Mouse (Mus musculus): ENCODE data around the gene Lcat.

The Lcat gene

DNA sequence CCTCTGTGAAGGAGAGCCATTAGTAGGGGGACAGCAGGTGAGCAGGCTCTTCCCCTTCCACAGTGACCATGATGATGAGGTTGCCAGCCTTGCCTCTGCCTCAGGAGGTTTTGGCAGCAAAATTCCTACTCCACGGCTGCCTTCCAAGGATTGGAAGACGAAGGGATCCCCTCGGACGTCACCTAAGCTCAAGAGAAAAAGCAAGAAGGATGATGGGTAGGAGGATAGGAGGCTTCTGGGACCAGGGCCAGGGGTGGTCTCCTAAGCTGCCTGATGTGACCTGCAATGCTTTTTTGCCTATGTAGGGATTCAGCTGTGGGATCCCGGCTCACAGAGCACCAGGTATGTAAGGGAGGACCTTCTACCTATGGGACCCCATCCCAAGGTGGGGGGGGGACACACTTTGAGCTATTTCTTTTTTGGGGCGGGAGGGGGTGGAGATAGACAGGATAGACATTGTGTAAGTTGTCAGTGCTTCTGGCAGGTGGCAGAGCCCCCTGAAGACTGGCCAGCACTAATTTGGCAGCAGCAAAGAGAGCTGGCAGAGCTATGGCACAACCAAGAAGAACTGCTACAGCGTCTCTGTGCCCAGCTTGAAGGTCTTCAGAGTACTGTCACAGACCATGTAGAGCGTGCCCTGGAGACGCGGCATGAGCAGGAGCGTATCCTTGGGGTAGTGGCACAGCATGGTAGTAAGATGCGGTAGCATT is 53.3 kb downstream of the Lcat start:
- no peak for DNase-seq (ENCODE audit: low spot score in 2 of 2)
